Mouse (Mus musculus) MEL (cell line): ENCODE measurements at regions not wholly inside any gene's neighbourhood (a gene's known extent, or its start where the extent isn't known, plus 50 kb on each side); places are given as distances from the start of the nearest gene placed in this dataset.

ENCODE experiments used
- DNase-seq: peaks from one replicate; pipeline ENCODE4 v3.0.0; 2011; ENCODE audit warnings: low read depth, low spot score
- H3K27ac ChIP-seq: 2 replicates; pipeline ENCODE4 v1.5.1; 2012; ENCODE audit warnings: low read depth, mild to moderate bottlenecking, control low read depth, low read length, moderate library complexity; ENCODE audit not compliant: control insufficient read depth
- H3K27me3 ChIP-seq, 2 experiments: fragments of 150-350 bp in 1 of 2; sonication (generic) in 1 of 2; 2 replicates each; pipeline ENCODE4 v1.6.1; 2012; ENCODE audit warnings: low read length in 2 of 2, mild to moderate bottlenecking in 2 of 2, improper control_type of control experiment in 1 of 2, moderate library complexity in 1 of 2; ENCODE audit not compliant: insufficient read depth in 2 of 2, control insufficient read depth in 1 of 2
- H3K36me3 ChIP-seq, 2 experiments: 2 replicates each; pipeline ENCODE4 v1.6.1; 2012 to 2014; ENCODE audit warnings: low read length in 2 of 2, improper control_type of control experiment in 1 of 2, inconsistent platforms in 1 of 2, mild to moderate bottlenecking in 1 of 2; ENCODE audit not compliant: insufficient read depth in 2 of 2, control insufficient read depth in 1 of 2
- H3K4me1 ChIP-seq, 2 experiments: fragments of 150-350 bp in 1 of 2; sonication (generic) in 1 of 2; 2 replicates each; pipeline ENCODE4 v1.6.1; 2012; ENCODE audit warnings: low read length in 2 of 2, improper control_type of control experiment in 1 of 2, mild to moderate bottlenecking in 1 of 2; ENCODE audit not compliant: insufficient read depth in 2 of 2, control insufficient read depth in 1 of 2
- H3K4me3 ChIP-seq, 2 experiments: fragments of 150-350 bp in 1 of 2; sonication (generic) in 1 of 2; 2 replicates each; pipeline ENCODE4 v1.5.1; 2012; ENCODE audit warnings: low read depth in 2 of 2, low read length in 2 of 2, mild to moderate bottlenecking in 2 of 2, moderate library complexity in 2 of 2, control low read depth in 1 of 2, improper control_type of control experiment in 1 of 2; ENCODE audit not compliant: control insufficient read depth in 1 of 2, insufficient read depth in 1 of 2
- H3K79me2 ChIP-seq: 2 replicates; pipeline ENCODE4 v1.6.1; 2012; ENCODE audit warnings: mild to moderate bottlenecking, low read length, moderate library complexity; ENCODE audit not compliant: control insufficient read depth, poor library complexity, insufficient read depth
- H3K9ac ChIP-seq: 2 replicates; pipeline ENCODE4 v1.6.1; 2012; ENCODE audit warnings: low read depth, mild to moderate bottlenecking, control low read depth, low read length, moderate library complexity; ENCODE audit not compliant: control insufficient read depth, poor library complexity, severe bottlenecking
- H3K9me3 ChIP-seq: fragments of 150-350 bp; sonication (generic); replicated peaks from 2 replicates; pipeline ENCODE4 v1.6.1; 2012; ENCODE audit warnings: mild to moderate bottlenecking, low read length, improper control_type of control experiment, moderate library complexity; ENCODE audit not compliant: insufficient read depth
- CTCF ChIP-seq, 3 experiments: IDR thresholded peaks in 2 of 3; conservative IDR thresholded peaks in 1 of 3; 2 replicates each; pipeline ENCODE4 v1.5.1; 2011 to 2012; ENCODE audit warnings: low read length in 3 of 3, low read depth in 2 of 3, mild to moderate bottlenecking in 2 of 3, improper control_type of control experiment in 1 of 3, inconsistent platforms in 1 of 3, mixed read lengths in 1 of 3, moderate library complexity in 1 of 3; ENCODE audit not compliant: control insufficient read depth in 1 of 3, insufficient read depth in 1 of 3, poor library complexity in 1 of 3, severe bottlenecking in 1 of 3
- EP300 ChIP-seq, 2 experiments: IDR thresholded peaks; 2 replicates each; pipeline ENCODE4 v1.6.1; 2011; ENCODE audit warnings: improper control_type of control experiment in 2 of 2, low read length in 2 of 2, low read depth in 1 of 2, mild to moderate bottlenecking in 1 of 2
- HCFC1 ChIP-seq: IDR thresholded peaks from 2 replicates; pipeline ENCODE4 v1.6.1; 2012; ENCODE audit warnings: low read depth, mild to moderate bottlenecking, inconsistent platforms, low read length, improper control_type of control experiment, moderate library complexity
- JUND ChIP-seq: IDR thresholded peaks from 2 replicates; pipeline ENCODE4 v1.6.1; 2011; ENCODE audit warnings: low read depth, mild to moderate bottlenecking, improper control_type of control experiment, low read length
- KAT2A ChIP-seq: conservative IDR thresholded peaks from 2 replicates; pipeline ENCODE4 v1.6.1; 2012; ENCODE audit warnings: low read depth, low read length, improper control_type of control experiment, inconsistent platforms
- MAX ChIP-seq: IDR thresholded peaks from 2 replicates; pipeline ENCODE4 v1.6.1; 2011; ENCODE audit warnings: low read length, improper control_type of control experiment
- MAZ ChIP-seq: IDR thresholded peaks from 2 replicates; pipeline ENCODE4 v1.6.1; 2012; ENCODE audit warnings: low read depth, mild to moderate bottlenecking, inconsistent platforms, low read length, improper control_type of control experiment
- POLR2AphosphoS2 ChIP-seq: IDR thresholded peaks from 2 replicates; pipeline ENCODE4 v1.6.1; 2011; ENCODE audit warnings: low read length, improper control_type of control experiment
- POLR2AphosphoS5 ChIP-seq: IDR thresholded peaks from 2 replicates; pipeline ENCODE4 v1.6.1; 2012; ENCODE audit warnings: low read depth, borderline replicate concordance, mild to moderate bottlenecking, inconsistent platforms, low read length, moderate library complexity, mixed read lengths
- RAD21 ChIP-seq: IDR thresholded peaks from 2 replicates; pipeline ENCODE4 v1.6.1; 2011; ENCODE audit warnings: mild to moderate bottlenecking, low read depth, low read length, improper control_type of control experiment
- SMC3 ChIP-seq: IDR thresholded peaks from 2 replicates; pipeline ENCODE4 v1.6.1; 2011; ENCODE audit warnings: low read depth, low read length, improper control_type of control experiment
- TBP ChIP-seq: IDR thresholded peaks from 2 replicates; pipeline ENCODE4 v1.8.0; 2011; ENCODE audit warnings: low read depth, low read length, improper control_type of control experiment
- UBTF ChIP-seq: IDR thresholded peaks from 2 replicates; pipeline ENCODE4 v1.6.1; 2012; ENCODE audit warnings: low read depth, mild to moderate bottlenecking, inconsistent platforms, low read length, improper control_type of control experiment, moderate library complexity, borderline replicate concordance; ENCODE audit not compliant: insufficient read depth
- USF2 ChIP-seq, 2 experiments: IDR thresholded peaks; 2 replicates each; pipeline ENCODE4 v1.6.1; 2011 to 2012; ENCODE audit warnings: improper control_type of control experiment in 2 of 2, low read length in 2 of 2, borderline replicate concordance in 1 of 2, inconsistent platforms in 1 of 2, low read depth in 1 of 2, mild to moderate bottlenecking in 1 of 2; ENCODE audit not compliant: insufficient read depth in 1 of 2
- ZC3H11A ChIP-seq: IDR thresholded peaks from 2 replicates; pipeline ENCODE4 v1.6.1; 2012; ENCODE audit warnings: low read depth, mild to moderate bottlenecking, inconsistent platforms, low read length, improper control_type of control experiment
- ZKSCAN1 ChIP-seq: IDR thresholded peaks from 2 replicates; pipeline ENCODE4 v1.6.1; 2012; ENCODE audit warnings: low read depth, mild to moderate bottlenecking, inconsistent platforms, low read length, improper control_type of control experiment, moderate library complexity

- Histone ChIP-seq H3K9ac (no peak overlapping the region), H3K4me3 (no peak overlapping the region), H3K9me3 (no peaks in the 10 kb centered on the region), H3K27ac (no peak overlapping the region), H3K4me1 (no peaks in the 10 kb centered on the region), H3K36me3 (peaks cover 0 to 7% of the 10 kb centered on the region in 2 experiments; a peak in 2 of 4 replicates), H3K27me3 (no peaks in the 10 kb centered on the region), H3K79me2 (no peaks in the 10 kb centered on the region)
- peak; percentile 43 for DNase-seq
- TF ChIP-seq KAT2A (no peak), POLR2AphosphoS2 (no peak), POLR2AphosphoS5 (no peak), EP300 (IDR thresholded peaks at IDR 0.05; ENCODE audit: low read depth in 1 of 2, low read length in 2 of 2) (no peak; a peak in 1 of 4 replicates), ZC3H11A (no peak), USF2 (IDR thresholded peaks at IDR 0.05; ENCODE audit: borderline replicate concordance in 1 of 2, insufficient read depth in 1 of 2, low read depth in 1 of 2, low read length in 2 of 2) (no peak), MAZ (no peak), ZKSCAN1 (no peak), HCFC1 (no peak), MAX (no peak), TBP (no peak), UBTF (no peak)
These were observed 165.8 kb upstream of the Nudt12 start for GRCm38 (mm10) chr17:59179018-59179417.

- no peaks in the 10 kb centered on the region for H3K9me3 ChIP-seq
- H3K4me3 ChIP-seq: no peak overlapping the region
- TF ChIP-seq RAD21 (peak; percentile 58), CTCF (IDR thresholded peaks at IDR 0.05 in 2 of 3, conservative IDR thresholded peaks at IDR 0.05 in 1 of 3; ENCODE audit: control insufficient read depth in 1 of 3, insufficient read depth in 1 of 3, low read depth in 2 of 3, low read length in 3 of 3, poor library complexity in 1 of 3, severe bottlenecking in 1 of 3) (peak; percentile 19 to 52 (median 36); a peak in 5 of 6 replicates), KAT2A (no peak), ZC3H11A (0 out of 2 replicates have a peak, but pooled peaks have one; percentile 9), SMC3 (peak; percentile 58), JUND (no peak)
- no peaks in the 10 kb centered on the region for H3K27me3 ChIP-seq
- H3K9ac ChIP-seq: no peak overlapping the region
- peak; percentile 50 for DNase-seq
- no peak overlapping the region for H3K27ac ChIP-seq
- no peaks in the 10 kb centered on the region for H3K4me1 ChIP-seq
- H3K36me3 ChIP-seq: no peaks in the 10 kb centered on the region
- no peaks in the 10 kb centered on the region for H3K79me2 ChIP-seq
These were observed 143.2 kb upstream of the Nudt12 start for GRCm38 (mm10) chr17:59156345-59156744.
